In the genomic region with DNA sequence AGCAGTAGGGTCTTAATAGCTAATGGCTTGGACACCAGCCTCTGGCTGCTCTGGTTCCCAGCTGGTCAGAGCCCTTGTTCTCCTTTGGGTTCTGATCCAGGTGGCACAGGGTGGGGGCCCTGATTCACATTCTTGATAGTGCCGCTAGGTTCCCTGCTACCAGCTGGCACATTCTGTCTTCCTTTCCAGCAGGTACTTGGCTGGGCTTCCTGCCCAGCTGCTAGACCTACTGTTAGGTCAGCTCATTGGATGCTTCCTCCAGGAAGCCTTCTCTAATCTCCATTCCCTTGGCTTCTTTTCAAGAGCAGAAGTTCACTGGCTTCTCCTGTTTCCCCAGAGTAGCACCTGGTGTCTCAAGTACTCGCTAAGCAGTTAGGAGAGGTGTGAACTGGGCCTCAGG, we compare ENCODE assay signal across 8 mouse cellular contexts. TPM values are rescaled to one million over a fixed set of nuclear protein-coding genes. Genes with fewer than 3 reads are reported as not detected.
DNase-seq lines count a peak whose midpoint lies in the region; ATAC-seq and TF ChIP-seq lines count a peak whose summit lies in the region.
"Had no signal": no experiment of that assay in that cellular context is flagged by ENCODE, and none has a peak within 500 bp of the region (broad histone marks: within the 10 kb centered on the region; RNA-seq: fewer than 3 reads in every experiment).

No protein-coding gene starts in this region.

- no peak overlapping the region for H3K9ac ChIP-seq in intestine, postnatal 0 days (ENCODE audit: low read depth, low read length)
- H3K9ac ChIP-seq: heart, embryonic 15.5 days had no signal

- no peaks in the 10 kb centered on the region for H3K27me3 ChIP-seq in intestine, postnatal 0 days (replicated peaks; ENCODE audit: control insufficient read depth, insufficient read depth, low read length)
- H3K27me3 ChIP-seq in small intestine, adult 2 months (ENCODE audit: control insufficient read depth, insufficient read depth, low read length), result no peaks in the 10 kb centered on the region
- H3K27me3 ChIP-seq: heart, embryonic 15.5 days had no signal

- H3K4me3 ChIP-seq in intestine, postnatal 0 days (ENCODE audit: low read depth, low read length), result no peak overlapping the region
- H3K4me3 ChIP-seq in small intestine, adult 2 months (ENCODE audit: low read depth, low read length), result no peak overlapping the region
- H3K4me3 ChIP-seq: heart, embryonic 15.5 days had no signal

- H3K9me3 ChIP-seq in intestine, postnatal 0 days (ENCODE audit: control insufficient read depth), result no peaks in the 10 kb centered on the region
- H3K9me3 ChIP-seq: heart, embryonic 15.5 days had no signal

- DNase-seq in lung, adult 18-20 months, result peak; percentile 57 to 75
- DNase-seq in lung, postnatal 14 days, result no peak
- peak; percentile 29 for DNase-seq in cerebellum, adult 8-10 months
- no peak for DNase-seq in ovary, postnatal 14 days (ENCODE audit: low spot score)

- no peak for TF ChIP-seq POLR2A in small intestine, adult 2 months (IDR thresholded peaks at IDR 0.05; ENCODE audit: low read depth, low read length)

- no peaks in the 10 kb centered on the region for H3K36me3 ChIP-seq in intestine, postnatal 0 days (ENCODE audit: control insufficient read depth, insufficient read depth)
- H3K36me3 ChIP-seq in small intestine, adult 2 months (ENCODE audit: control insufficient read depth, insufficient read depth, low read length), result peaks cover 6% of the 10 kb centered on the region; the same call in 1 of the 2 replicates
- H3K36me3 ChIP-seq: heart, embryonic 15.5 days had no signal

- peaks cover 22% of the 10 kb centered on the region; the same call in 1 of the 2 replicates for H3K4me1 ChIP-seq in intestine, postnatal 0 days (replicated peaks; ENCODE audit: control insufficient read depth, insufficient read depth, low read length)
- H3K4me1 ChIP-seq in small intestine, adult 2 months (ENCODE audit: control insufficient read depth, insufficient read depth, insufficient read length, low read length), result peaks cover 53% of the 10 kb centered on the region

- WGBS in intestine, postnatal 0 days, result 51% methylated on average over 2 of the region's 2 CpGs
- WGBS in small intestine, adult 2 months, result 22% methylated on average over 2 of the region's 2 CpGs

- H3K4me2 ChIP-seq in intestine, postnatal 0 days (replicated peaks; ENCODE audit: low read depth), result 0 out of 2 replicates have a peak overlapping the region, but pooled peaks have one; percentile 1

- H3K27ac ChIP-seq in intestine, postnatal 0 days (ENCODE audit: low read depth, low read length), result peak overlapping the region; percentile 74
- peak overlapping the region; percentile 73 for H3K27ac ChIP-seq in small intestine, adult 2 months (ENCODE audit: insufficient read depth, low read depth, low read length)

- no peak for TF ChIP-seq CTCF in intestine, postnatal 0 days (IDR thresholded peaks at IDR 0.05; ENCODE audit: low read depth)
- TF ChIP-seq CTCF in small intestine, adult 2 months (IDR thresholded peaks at IDR 0.05; ENCODE audit: extremely low read depth, insufficient read length, insufficient replicate concordance, low read depth, low read length), result no peak

- no peak for ATAC-seq in intestine, postnatal 0 days
- ATAC-seq in erythroid progenitor cell, adult 5-6 weeks (replicated peaks; ENCODE audit: low FRiP score, poor library complexity, severe bottlenecking), result no peak

RNA-seq across cellular contexts. Expression of gene Cdh1, which starts 17.3 kb away (rescaled TPM):
- polyA plus RNA-seq in intestine, postnatal 0 days (2015; fragmentation: Nextera tagmentation; extraction: Ambion mirVana), result 82.1 and 88.1 TPM in 2 replicates
- polyA plus RNA-seq in small intestine, adult 2 months (2012; rRNA removed), result 88.3 and 234 TPM in 2 replicates
- total RNA-seq in erythroid progenitor cell, adult 5-6 weeks (2015; ENCODE audit: low replicate concordance), result 1.8 TPM in 1 of 2 replicates, not detected in the other
- total RNA-seq in erythroid progenitor cell, adult 5-6 weeks (2017; ENCODE audit: low replicate concordance), result 0.08 and 0.64 TPM in 2 replicates

RNA-seq across cellular contexts. Expression of gene Gm10073, which starts 47.2 kb away (rescaled TPM):
- polyA plus RNA-seq in intestine, postnatal 0 days (2015; fragmentation: Nextera tagmentation; extraction: Ambion mirVana), result 8.8 and 9.2 TPM in 2 replicates
- polyA plus RNA-seq in small intestine, adult 2 months (2012; rRNA removed), result 78.0 and 81.0 TPM in 2 replicates
- total RNA-seq in erythroid progenitor cell, adult 5-6 weeks (2015; ENCODE audit: low replicate concordance), result 32.7 and 35.3 TPM in 2 replicates
- 12.3 TPM in 1 of 2 replicates, not detected in the other for total RNA-seq in erythroid progenitor cell, adult 5-6 weeks (2017; ENCODE audit: low replicate concordance)

Comparison
In these comparisons a context has a peak if more than half of its experiments do, and no peak if none do; other contexts are left out.
1. DNase-seq: peak in lung, adult 18-20 months (2 of 2) and cerebellum, adult 8-10 months (single experiment); none in lung, postnatal 14 days (single experiment) and ovary, postnatal 14 days (single experiment).